Mouse (Mus musculus) heart, postnatal 0 days (tissue): Measurements from ENCODE around the gene Fryl.

ENCODE experiments used
- CTCF ChIP-seq: IDR thresholded peaks from 2 replicates; pipeline ENCODE4 v1.5.1; 2016; ENCODE audit warnings: antibody characterized with exemption, control low read depth, low read depth
- EP300 ChIP-seq: IDR thresholded peaks from 2 replicates; pipeline ENCODE4 v1.6.1; 2016; ENCODE audit warnings: antibody characterized with exemption, low read depth

GRCm38 (mm10) chr5:73198690-73199089, 57.7 kb downstream of the Fryl start:
- peak; percentile 19; the same call in 1 of the 2 replicates for TF ChIP-seq CTCF
- no peak for TF ChIP-seq EP300
